Mouse (Mus musculus): ENCODE results near the gene Lhx9. TPM values are rescaled to one million over a fixed set of nuclear protein-coding genes. Genes with fewer than 3 reads are reported as not detected.

Lhx9 gene
- polyA plus RNA-seq, 1 experiment from 2014 or later = 43.4 TPM

Other genes with a start within 250 kb of the Lhx9 start
- gene Nek7, start 228.4 kb downstream of the Lhx9 start, polyA plus RNA-seq (2014; fragmentation: Nextera tagmentation; extraction: Ambion mirVana) = 30.6 and 37.1 TPM in 2 replicates
- gene 2310009B15Rik, start 8.3 kb upstream of the Lhx9 start, polyA plus RNA-seq (2014; fragmentation: Nextera tagmentation; extraction: Ambion mirVana) = 57.0 and 63.0 TPM in 2 replicates
- 12.2 and 13.3 TPM in 2 replicates for gene Dennd1b, start 114.9 kb upstream of the Lhx9 start, polyA plus RNA-seq (2014; fragmentation: Nextera tagmentation; extraction: Ambion mirVana)

All from midbrain, embryonic 11.5 days (tissue).